Mouse (Mus musculus) v-Abl transformed pro-B cells (cell line): ENCODE measurements around the gene Map1lc3a.

Experiments used
- in situ Hi-C, 2 experiments: fragments of 400-800 bp; cut with MboI; formaldehyde crosslinking; loops; one replicate each; pipeline ENCODE4 v1.15.1; 2025; ENCODE audit not compliant: unreplicated experiment in 2 of 2

Gene Map1lc3a

GRCm38 (mm10) chr2:155284647-155285046, 8.6 kb downstream of the Map1lc3a start:
- in situ Hi-C loops, result no loop called here

- in situ Hi-C loops, result no loop called here
Measured at GRCm38 (mm10) chr2:155285744-155286143, 9.6 kb downstream of the Map1lc3a start.

GRCm38 (mm10) chr2:155287456-155288250, 11.6 kb downstream of the Map1lc3a start:
- in situ Hi-C loops, result no loop called here

GRCm38 (mm10) chr2:155290066-155290465, 14.0 kb downstream of the Map1lc3a start:
- in situ Hi-C loops, result no loop called here

- in situ Hi-C loops, result no loop called here
Measured at GRCm38 (mm10) chr2:155293382-155293781, 17.3 kb downstream of the Map1lc3a start.

- in situ Hi-C loops, result no loop called here
Measured at GRCm38 (mm10) chr2:155293946-155294345, 17.8 kb downstream of the Map1lc3a start.

GRCm38 (mm10) chr2:155295453-155295852, 19.4 kb downstream of the Map1lc3a start:
- in situ Hi-C loops, result no loop called here

GRCm38 (mm10) chr2:155299563-155299962, 23.5 kb downstream of the Map1lc3a start:
- in situ Hi-C loops, result no loop called here

GRCm38 (mm10) chr2:155308936-155309592, 33.0 kb downstream of the Map1lc3a start:
- in situ Hi-C loops, result no loop called here

- in situ Hi-C loops, result no loop called here
Measured at GRCm38 (mm10) chr2:155313671-155314070, 37.6 kb downstream of the Map1lc3a start.

GRCm38 (mm10) chr2:155318618-155319017, 42.5 kb downstream of the Map1lc3a start:
- in situ Hi-C loops, result no loop called here

- in situ Hi-C loops, result no loop called here
Measured at GRCm38 (mm10) chr2:155320596-155320995, 44.5 kb downstream of the Map1lc3a start.

GRCm38 (mm10) chr2:155326001-155326400, 49.9 kb downstream of the Map1lc3a start:
- in situ Hi-C loops, result no loop called here
